Mouse (Mus musculus): Measurements from ENCODE around the gene Hsh2d.

The Hsh2d gene

DNA sequence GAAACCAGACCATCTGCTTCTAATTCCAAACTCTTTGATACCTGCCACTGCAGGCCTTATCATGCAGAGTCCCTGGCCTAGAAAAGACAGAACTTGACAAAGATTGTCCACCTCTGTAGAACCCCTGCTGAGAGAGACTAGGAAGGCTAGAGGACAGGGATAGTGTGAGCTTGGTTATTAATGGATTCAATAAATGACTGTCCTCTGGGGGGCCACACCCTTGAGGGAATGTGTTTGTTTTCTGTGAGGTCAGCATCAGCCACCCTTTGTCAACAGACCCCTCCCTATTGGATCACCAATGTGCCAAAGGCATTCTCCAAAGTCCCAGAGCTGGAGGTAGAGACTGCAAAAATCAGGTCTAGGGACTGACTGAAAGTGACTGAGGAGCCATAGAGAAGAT lies 2.6 kb downstream of the Hsh2d start:
- DNase-seq, result no peak

DNA sequence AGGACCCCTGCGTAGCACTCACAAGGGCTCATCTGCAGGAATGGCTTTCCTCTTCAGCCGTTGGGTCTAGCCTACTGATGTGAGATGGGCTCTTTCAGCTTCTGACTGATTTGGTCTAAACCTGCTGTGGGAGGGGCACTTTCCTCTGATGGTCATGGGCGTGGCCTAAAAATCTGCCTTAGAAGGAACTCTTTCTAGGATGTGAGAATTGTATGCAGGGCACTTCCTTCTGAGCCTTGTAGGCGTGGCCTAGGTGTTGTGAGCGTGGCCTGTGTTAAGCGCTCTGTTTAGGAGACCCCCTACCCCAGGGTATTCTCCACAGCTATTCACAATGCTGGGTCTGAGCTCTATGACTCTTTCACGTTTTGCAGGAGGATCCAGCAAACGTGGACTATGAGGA lies 8.6 kb downstream of the Hsh2d start:
- DNase-seq, result no peak

DNA sequence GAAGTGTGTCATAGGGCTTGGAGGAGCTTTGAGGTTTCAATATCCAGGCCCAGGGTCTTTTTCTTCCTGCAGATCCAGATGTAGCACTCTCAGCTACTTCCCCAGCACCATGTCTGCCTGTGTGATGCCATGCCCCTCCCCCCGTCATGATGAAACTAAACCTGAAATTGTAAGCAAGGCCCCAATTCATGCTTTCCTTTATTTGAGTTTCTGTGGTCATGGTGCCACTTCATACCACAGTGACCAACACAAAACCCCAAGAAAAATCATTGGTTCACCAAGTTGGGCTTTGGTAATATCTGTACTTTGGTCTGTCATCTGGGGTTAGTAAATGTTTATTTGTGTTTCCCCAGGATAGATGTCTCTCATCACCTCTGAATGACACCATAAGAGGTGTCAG lies 19.1 kb downstream of the Hsh2d start:
- no peak for DNase-seq

DNA sequence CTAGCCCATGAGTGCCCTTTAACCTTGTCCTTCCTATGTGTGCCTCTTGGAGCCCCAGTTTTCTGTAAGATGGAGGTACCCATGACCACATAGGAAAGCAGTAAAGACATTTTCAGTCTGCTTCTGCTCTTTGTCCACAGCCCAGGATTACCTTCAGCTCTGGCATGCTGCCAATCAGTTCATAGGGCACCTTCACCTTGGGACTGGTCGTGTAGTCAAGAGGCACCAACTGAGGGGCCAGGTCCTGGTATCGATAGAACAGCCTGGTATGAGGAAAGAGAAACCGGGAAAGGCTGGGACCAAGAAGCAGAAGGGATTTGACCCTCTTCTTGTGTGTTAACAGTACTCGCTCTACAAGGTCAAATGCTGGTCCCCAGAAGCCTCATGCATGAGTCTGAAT lies 20.8 kb downstream of the Hsh2d start:
- DNase-seq, result no peak

DNA sequence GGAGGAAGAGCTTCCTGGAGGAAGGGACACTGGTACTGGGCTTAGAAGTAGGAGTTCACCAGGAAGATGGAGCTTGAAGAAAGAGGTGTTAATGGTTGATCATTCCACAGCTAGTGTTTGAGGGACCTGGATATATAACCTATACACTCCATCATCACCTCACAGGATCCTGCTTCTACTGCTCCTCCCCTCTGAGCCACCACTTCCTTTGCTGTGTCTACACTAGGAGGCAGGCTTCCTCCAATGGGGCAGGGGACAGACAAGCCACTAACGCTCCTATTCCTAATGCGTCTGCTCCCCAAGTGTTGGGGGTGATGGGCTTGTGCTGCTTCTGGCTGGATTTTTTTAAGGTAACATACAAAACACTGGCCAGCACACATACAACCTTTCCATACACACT lies 21.3 kb downstream of the Hsh2d start:
- no peak for DNase-seq

DNA sequence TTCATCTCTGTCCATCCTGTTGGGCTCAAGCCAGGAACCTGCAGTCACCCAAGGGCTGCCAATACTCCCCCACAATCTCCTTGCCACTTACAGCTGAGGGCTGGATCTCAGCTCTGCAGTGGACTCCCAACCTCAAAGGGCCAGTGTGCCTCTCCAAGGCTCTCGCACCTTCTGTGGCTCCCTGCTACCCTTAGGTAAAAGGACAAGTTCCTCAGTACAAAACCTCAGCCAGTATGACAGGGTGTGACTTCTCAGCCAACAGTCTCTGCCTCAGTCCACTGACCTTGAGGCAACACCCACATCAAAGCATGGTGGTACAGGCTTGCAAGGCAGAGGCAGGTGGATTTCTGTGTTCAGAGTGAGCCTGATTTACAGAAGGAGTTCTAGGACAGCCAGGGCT lies 22.4 kb downstream of the Hsh2d start:
- DNase-seq, result no peak

DNA sequence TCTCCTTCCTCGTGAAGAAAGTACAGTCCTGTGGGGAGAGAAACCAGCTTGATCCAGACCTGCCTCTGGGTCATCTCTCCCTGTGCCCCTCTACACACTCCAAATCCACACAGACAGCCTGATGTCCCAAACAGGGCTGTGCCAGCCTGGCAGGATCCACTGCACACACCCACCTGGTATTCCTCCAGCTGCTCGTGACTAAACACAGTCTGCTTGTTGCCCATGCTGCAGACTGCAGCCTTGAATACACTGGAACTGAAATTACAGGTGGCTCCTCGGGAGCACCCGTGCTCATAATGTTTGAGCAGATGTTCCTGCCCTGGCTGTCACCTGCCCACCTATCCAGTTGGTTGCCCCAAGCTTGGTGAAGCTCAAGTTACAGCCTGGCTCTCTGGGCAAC lies 23.3 kb downstream of the Hsh2d start, which contains the start of gene Cib3:
Gene Cib3, minus strand, starts transcription at position 87 of the 400 bp plus-strand sequence.
- DNase-seq, result no peak

DNA sequence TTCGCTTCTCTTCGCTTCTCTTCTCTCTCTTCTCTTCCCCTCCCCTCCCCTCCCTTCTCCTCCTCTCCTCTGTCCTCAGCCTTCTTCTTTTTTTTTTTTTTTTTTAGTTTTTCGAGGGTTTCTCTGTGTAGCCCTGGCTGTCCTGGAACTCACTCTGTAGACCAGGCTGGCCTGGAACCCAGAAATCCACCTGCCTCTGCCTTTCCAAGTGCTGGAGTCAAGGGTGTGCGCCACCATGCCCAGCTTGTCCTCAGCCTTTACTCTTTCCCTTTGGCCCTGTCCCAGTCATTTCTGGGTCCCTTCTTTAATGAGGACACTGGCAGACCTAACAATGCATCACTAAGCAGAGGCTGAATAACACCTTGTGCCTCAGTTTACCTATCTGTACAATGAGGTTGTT lies 24.1 kb downstream of the Hsh2d start, which contains the start of gene Gm11034:
Gene Gm11034, minus strand, starts transcription at position 101 of the 400 bp plus-strand sequence.
- DNase-seq, result no peak

DNA sequence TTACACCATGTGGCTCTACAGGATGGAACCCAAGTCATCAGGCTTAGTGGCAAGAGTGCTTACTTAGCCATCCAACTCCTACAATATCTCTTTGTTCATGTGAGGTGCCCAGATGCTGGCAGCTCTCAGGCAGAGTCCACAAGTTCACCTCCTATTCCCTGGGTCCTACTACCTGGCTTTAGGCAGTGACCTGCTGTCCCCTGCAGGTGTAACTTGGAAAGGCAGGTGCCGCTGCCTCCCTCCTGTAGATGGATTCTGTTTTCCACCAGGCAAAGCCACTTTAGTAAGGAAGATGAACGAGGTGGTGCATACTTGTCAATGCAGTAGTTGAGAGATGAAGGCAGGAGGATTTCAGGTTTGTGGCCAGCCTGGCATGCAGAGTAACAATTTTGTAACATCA lies 25.6 kb downstream of the Hsh2d start:
- no peak for DNase-seq

DNA sequence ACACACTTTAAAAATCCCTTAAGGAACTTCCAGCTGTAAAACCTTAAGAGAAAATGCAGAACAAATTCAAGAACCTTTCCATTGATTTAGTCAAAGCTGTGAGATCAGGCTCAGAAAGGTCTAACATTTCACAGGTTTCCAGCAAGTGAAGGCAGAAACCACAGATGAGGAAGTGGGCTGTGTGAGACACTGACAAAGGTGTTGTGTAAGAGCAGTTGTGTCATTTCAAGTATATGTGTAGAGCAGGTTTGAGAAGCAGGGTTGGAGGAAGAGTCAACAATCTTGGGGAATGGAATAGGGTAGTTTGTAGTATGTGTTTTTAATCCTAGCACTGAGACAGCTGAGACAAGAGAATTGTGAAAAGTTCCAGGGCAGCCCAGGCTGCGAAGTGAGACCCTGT lies 26.4 kb downstream of the Hsh2d start:
- no peak for DNase-seq

DNA sequence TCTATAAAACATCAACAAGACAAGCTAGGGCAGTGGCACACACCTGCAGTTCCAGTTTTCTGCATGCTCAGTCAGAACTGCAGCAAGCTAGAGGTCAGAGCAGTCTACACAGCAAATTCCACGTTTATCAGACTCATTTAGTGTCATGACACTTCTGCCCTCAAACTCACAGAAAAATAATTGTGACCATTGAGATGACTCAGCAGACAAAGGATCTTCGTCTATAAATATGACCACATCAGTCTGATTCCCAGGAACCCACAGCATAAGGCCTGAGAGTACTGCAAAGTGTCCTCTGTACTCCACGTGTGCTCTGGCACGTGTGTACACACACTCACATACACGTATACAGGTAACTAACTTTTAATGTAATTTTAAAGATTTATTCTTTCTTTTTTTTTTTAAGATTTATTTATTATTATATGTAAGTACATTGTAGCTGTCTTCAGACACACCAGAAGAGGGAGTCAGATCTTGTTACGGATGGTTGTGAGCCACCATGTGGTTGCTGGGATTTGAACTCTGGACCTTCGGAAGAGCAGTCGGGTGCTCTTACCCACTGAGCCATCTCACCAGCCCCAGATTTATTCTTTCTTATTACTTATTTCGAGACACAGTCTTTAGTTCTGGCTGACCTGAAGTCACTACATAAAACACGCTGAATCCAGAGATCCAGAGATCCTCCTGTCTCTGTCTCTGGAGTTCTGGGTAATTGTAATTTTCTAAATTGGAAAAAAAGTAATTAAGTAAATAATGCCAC lies 29.5 kb downstream of the Hsh2d start:
- DNase-seq, result no peak

DNA sequence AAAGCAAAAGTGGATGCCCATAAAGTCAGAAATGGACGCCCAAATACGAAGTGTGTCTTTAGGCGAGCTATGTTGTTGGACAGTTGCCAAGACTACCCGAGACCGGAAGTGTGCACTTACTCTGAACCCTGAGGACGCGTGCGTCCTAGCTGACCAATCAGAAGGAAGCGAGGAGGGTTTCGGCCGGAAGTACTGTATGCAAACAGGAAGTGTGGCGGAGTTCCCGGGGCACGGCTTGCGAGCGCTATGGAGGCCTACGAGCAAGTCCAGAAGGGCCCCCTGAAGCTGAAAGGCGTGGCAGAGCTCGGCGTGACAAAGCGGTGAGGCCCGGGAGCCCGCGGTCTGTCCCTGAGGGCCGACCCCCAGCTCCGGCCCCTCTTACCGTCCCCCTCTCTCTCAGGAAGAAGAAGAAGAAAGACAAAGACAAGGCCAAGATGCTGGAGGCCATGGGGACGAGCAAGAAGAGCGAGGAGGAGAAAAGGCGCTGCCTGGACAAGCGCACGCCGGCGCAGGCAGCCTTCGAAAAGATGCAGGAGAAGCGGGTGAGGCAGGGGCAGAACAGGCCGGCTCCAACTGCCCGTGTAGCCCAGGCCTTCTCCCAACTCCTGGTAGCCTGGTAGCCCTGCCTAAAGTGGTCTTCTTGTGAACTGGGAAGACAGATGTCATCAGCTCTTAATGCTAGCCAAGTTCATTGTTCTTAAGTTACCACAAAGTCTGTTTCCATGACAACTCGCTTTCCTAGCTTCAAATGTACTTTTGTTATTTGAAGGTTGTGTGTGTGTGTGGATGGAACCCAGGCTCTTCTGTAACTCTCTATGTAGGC lies 30.3 kb downstream of the Hsh2d start, which contains the start of gene Fam32a:
Gene Fam32a, plus strand, starts transcription at position 190 of the 823 bp plus-strand sequence.
- peak; percentile 97 for DNase-seq

DNA sequence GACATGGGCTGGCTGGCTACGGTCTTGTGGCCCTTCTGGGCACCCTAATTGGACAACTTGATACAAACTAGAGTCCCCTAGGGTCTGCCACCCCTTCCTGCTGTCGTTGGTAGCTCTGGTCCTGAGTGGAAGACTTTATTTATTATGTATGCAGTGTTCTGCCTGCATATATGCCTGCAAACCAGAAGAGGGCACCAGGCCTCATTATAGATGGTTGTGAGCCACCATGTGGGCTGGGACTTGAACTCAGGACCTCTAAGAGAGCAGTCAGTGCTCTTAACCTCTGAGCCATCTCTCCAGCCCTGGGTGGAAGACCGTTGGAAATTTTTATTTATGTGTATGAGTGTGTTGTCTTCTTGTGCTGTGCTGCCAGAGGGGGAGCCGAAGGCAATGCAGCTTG lies 31.3 kb downstream of the Hsh2d start:
- DNase-seq, result peak; percentile 8

DNA sequence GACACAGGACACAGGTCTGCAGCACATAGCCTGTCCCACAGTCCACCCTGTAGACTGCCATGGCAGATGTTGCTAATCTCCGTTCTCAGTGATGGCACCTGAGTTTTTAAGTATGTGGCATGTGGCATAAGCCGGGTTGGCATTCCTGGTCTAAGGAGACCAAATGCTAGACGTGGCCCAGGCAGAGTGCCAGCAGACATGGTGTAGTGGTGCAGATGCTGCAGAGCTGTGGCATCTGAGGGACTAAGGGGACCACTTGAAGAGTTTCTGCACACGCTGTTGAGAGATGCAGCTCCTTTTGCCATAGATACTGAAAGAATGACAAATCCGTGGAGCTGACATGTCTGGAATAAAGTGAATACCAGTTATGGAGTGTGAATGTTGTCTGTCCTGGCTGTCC lies 33.2 kb downstream of the Hsh2d start:
- DNase-seq, result no peak

DNA sequence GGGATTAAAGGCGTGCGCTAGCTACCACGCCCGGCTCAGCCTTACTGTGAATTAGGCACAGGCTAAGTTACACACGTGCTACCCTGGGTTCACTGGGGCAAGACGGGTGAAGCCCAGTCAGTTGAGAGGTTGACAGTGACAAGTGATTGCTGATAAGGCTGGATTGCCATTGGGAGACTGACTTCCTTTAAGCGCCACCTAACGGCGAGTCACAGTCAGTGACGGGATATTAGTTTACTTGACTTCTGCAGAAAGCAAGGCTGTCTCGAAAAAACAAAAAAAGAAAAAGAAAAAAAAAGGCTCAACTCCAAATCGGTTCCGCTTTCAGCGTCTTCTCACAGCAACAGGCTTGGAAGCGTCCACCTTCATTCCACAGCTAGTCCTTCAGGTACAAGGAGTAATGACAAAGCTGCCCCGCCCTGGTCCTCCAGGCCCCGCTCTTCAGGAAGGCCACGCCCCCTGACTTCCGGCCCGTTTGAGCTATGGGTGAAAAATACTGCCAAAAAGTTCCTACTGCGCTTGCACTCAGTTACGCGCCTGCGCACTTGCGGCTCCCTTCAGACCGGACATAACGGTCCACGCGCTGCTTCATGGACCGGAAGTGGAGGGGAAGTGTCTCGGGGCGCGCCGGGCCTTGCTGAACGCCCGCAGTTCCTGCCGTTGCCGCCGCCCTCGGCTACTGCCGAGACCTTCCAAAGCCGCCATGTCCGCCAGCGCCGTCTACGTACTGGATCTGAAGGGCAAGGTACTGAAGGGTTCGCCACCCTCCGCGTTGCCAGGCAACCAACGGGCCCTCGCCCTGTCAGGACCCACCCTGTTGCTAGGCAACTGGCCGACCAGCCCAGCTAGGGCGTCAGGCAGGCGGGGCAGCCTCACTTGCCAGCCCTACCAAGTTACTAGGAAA lies 50.3 kb downstream of the Hsh2d start, which contains the start of gene Ap1m1:
Gene Ap1m1, plus strand, starts transcription at position 520 of the 904 bp plus-strand sequence.
- DNase-seq, result peak; percentile 99

DNA sequence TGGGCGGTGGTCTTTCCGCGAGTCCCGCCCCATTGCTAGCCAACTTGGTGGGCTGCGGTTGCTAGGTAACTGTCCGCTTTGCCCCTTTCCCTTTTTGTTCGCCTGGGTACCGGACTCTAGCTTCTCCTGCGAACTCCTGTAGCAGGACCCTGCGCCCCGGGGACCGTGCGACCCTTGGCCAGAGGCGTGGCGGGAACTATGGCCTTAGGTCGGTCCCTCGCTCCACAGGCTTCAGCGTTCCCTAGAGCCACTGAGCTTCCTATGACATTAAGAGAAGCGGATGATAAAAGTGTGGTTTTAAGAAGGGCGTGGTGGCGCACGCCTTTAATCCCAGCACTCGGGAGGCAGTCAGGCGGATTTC lies 50.9 kb downstream of the Hsh2d start:
- DNase-seq, result no peak

DNA sequence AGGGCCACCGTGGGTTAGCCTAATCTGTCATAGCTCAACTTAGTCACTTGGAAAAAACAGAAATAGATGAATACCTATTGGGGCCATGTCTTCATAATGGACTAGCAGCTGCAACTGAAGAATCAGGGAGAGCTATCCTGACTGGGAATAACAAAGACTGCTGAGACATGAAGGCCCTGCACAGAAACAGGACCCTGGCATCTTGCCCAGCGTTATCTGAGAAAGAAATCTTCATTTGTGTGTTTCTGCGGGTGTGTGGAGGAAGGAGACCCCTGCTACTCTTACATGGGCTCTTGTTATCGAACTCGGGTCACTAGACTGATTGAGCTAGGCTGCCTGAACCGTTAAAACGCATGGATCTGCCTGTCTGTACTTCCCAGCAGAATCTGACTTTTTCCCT lies 51.5 kb downstream of the Hsh2d start:
- no peak for DNase-seq

DNA sequence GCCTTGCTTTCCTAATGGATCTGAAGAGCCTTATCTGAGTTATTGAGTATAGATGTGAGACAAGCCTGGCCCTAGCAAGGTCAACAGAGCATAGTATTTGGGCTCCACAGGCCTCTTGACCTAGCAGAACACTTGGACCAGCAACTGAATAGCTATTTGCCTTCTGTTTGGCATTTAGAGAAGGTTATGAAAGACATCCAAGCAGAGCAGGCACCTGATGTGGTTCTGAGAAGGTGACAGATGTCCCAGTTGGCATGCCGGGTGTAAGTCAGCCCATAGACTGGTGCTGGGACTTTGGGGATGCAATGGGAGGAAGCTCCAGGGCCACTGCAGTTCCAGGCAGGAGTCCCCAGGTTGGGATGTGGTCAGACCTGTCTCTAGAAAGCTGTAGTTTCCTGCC lies 52.8 kb downstream of the Hsh2d start:
- DNase-seq, result no peak

DNA sequence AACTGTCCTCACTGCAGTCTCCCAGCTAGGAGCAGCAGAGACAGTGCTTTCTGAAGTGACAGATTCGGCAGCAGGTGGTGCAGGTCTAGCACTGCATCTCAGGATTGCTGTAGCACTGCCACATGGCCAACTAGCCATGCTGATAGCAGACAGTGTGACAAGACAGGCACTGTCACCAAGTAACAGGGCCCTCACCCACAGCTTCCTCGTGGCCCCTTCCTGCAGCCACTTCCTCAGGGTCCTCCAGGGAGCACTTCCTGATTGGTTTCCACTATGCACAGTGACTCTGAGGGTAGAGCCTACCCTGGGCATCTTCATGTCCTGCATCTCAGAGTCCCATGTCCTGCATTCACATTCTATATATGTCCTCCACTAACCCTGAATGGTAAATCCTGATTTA lies 55.2 kb downstream of the Hsh2d start:
- DNase-seq, result no peak
